In the genomic region with DNA sequence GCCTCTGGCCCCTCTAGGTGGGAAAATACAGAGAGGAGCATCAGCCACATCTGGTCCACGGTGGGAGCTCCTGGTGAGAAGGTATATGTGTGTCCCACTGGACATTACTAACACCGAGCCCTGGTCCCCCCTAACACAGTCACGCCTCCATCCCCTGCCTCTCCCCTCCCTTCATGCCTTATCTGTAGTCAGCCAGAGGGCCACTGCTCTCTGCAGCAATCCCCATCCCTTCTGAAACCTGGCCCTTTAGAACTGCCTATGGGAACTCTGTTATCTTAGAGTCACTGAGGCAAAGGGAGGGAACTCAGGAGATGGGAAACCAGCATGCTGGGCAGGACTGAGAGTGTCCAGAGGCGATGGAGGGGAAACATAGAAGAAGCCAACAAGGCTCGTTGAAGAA, we compare ENCODE assay signal across 22 mouse cellular contexts. TPM values are rescaled to one million over a fixed set of nuclear protein-coding genes. Genes with fewer than 3 reads are reported as not detected.
DNase-seq lines count a peak whose midpoint lies in the region; ATAC-seq and TF ChIP-seq lines count a peak whose summit lies in the region.
"Had no signal": no experiment of that assay in that cellular context is flagged by ENCODE, and none has a peak within 500 bp of the region (broad histone marks: within the 10 kb centered on the region; RNA-seq: fewer than 3 reads in every experiment).

No protein-coding gene starts in this region.

- H3K36me3 ChIP-seq in heart, embryonic 13.5 days, result no peaks in the 10 kb centered on the region
- H3K36me3 ChIP-seq in MEL (ENCODE audit: control insufficient read depth in 1 of 2, insufficient read depth in 2 of 2, low read length in 2 of 2), result peaks cover 0 to 18% of the 10 kb centered on the region in 2 experiments; a peak in 2 of 4 replicates
- H3K36me3 ChIP-seq in liver, embryonic 15.5 days (replicated peaks), result no peaks in the 10 kb centered on the region
- H3K36me3 ChIP-seq: embryonic facial prominence, embryonic 12.5 days; hindbrain, embryonic 12.5 days; limb, embryonic 10.5 days had no signal

- no peaks in the 10 kb centered on the region for H3K79me2 ChIP-seq in MEL (ENCODE audit: control insufficient read depth, insufficient read depth, low read length, poor library complexity)

- H3K4me2 ChIP-seq in heart, embryonic 13.5 days, result peak overlapping the region; percentile 48
- peak overlapping the region; percentile 64 for H3K4me2 ChIP-seq in liver, embryonic 15.5 days
- H3K4me2 ChIP-seq: embryonic facial prominence, embryonic 12.5 days; hindbrain, embryonic 12.5 days; lung, embryonic 14.5 days had no signal

- TF ChIP-seq EP300 in MEL (IDR thresholded peaks at IDR 0.05; ENCODE audit: low read depth in 1 of 2, low read length in 2 of 2), result no peak

- no peak for ATAC-seq in heart, embryonic 13.5 days (ENCODE audit: extremely low read depth, insufficient number of reproducible peaks, low FRiP score, low TSS enrichment)
- peak; percentile 74 for ATAC-seq in erythroblast, adult 5-6 weeks (replicated peaks; ENCODE audit: low FRiP score, poor library complexity, severe bottlenecking)
- peak; percentile 80 for ATAC-seq in liver, embryonic 15.5 days (ENCODE audit: insufficient read depth)
- ATAC-seq: inflammation-experienced regulatory T-cells, adult 6 months had no signal

- H3K27me3 ChIP-seq in heart, embryonic 13.5 days (replicated peaks), result peaks cover 39% of the 10 kb centered on the region
- H3K27me3 ChIP-seq in MEL (ENCODE audit: control insufficient read depth in 1 of 2, insufficient read depth in 2 of 2, low read length in 2 of 2), result no peaks in the 10 kb centered on the region
- H3K27me3 ChIP-seq in liver, embryonic 15.5 days, result peaks cover 31% of the 10 kb centered on the region

- 32% methylated on average over 5 of the region's 5 CpGs for WGBS in heart, embryonic 13.5 days
- 29% methylated on average over 5 of the region's 5 CpGs for WGBS in liver, embryonic 15.5 days (ENCODE audit: insufficient replicate concordance)

- no peak overlapping the region; the same call in 1 of the 2 replicates for H3K27ac ChIP-seq in heart, embryonic 13.5 days (replicated peaks)
- H3K27ac ChIP-seq in MEL (ENCODE audit: control insufficient read depth, low read depth, low read length), result no peak overlapping the region
- peak overlapping the region; percentile 90 for H3K27ac ChIP-seq in liver, embryonic 15.5 days (replicated peaks)
- H3K27ac ChIP-seq: embryonic facial prominence, embryonic 12.5 days; hindbrain, embryonic 12.5 days; limb, embryonic 10.5 days; macrophage had no signal

- H3K9ac ChIP-seq in heart, embryonic 13.5 days, result no peak overlapping the region
- H3K9ac ChIP-seq in MEL (ENCODE audit: control insufficient read depth, low read depth, low read length, poor library complexity, severe bottlenecking), result peak overlapping the region; percentile 37; the same call in 1 of the 2 replicates
- H3K9ac ChIP-seq in liver, embryonic 15.5 days, result peak overlapping the region; percentile 43; the same call in 1 of the 2 replicates
- H3K9ac ChIP-seq: embryonic facial prominence, embryonic 12.5 days; hindbrain, embryonic 12.5 days; lung, embryonic 14.5 days had no signal

- H3K9me3 ChIP-seq in heart, embryonic 13.5 days, result no peaks in the 10 kb centered on the region
- no peaks in the 10 kb centered on the region for H3K9me3 ChIP-seq in MEL (replicated peaks; ENCODE audit: insufficient read depth, low read length)
- no peaks in the 10 kb centered on the region for H3K9me3 ChIP-seq in liver, embryonic 15.5 days (replicated peaks)
- H3K9me3 ChIP-seq: embryonic facial prominence, embryonic 12.5 days; hindbrain, embryonic 12.5 days; limb, embryonic 10.5 days had no signal

- TF ChIP-seq POLR2A in MEL (IDR thresholded peaks at IDR 0.05; ENCODE audit: control insufficient read depth in 1 of 2, insufficient read depth in 1 of 2, low read depth in 1 of 2, low read length in 2 of 2, poor library complexity in 1 of 2), result no peak

- H3K4me1 ChIP-seq in heart, embryonic 13.5 days, result peaks cover 6% of the 10 kb centered on the region; the same call in 1 of the 2 replicates
- H3K4me1 ChIP-seq in MEL (ENCODE audit: control insufficient read depth in 1 of 2, insufficient read depth in 2 of 2, low read length in 2 of 2), result peaks cover 8 to 25% of the 10 kb centered on the region in 2 experiments
- H3K4me1 ChIP-seq in liver, embryonic 15.5 days (replicated peaks), result peaks cover 61% of the 10 kb centered on the region
- H3K4me1 ChIP-seq: embryonic facial prominence, embryonic 12.5 days; hindbrain, embryonic 12.5 days had no signal

- intact Hi-C loops in heart, postnatal 14 days (cut with DNase I), result no loop called here

- TF ChIP-seq CTCF in MEL (IDR thresholded peaks at IDR 0.05 in 2 of 3, conservative IDR thresholded peaks at IDR 0.05 in 1 of 3; ENCODE audit: control insufficient read depth in 1 of 3, insufficient read depth in 1 of 3, low read depth in 2 of 3, low read length in 3 of 3, poor library complexity in 1 of 3, severe bottlenecking in 1 of 3), result no peak

- DNase-seq in heart, postnatal 14 days, result no peak
- peak; percentile 34 for DNase-seq in MEL (ENCODE audit: low read depth, low spot score)
- DNase-seq in cerebellum, adult 11 months, result no peak
- no peak for DNase-seq in cerebellum, postnatal 4 days (ENCODE audit: low spot score in 2 of 2)
- DNase-seq: B cell, adult 2 months; cerebellum, adult 11-12 months; gastrocnemius, postnatal 25 days; lung, embryonic 14.5 days; midbrain, embryonic 14.5 days; retina, postnatal 1 day; right cerebral cortex, postnatal 4 days had no signal

- H3K4me3 ChIP-seq in heart, embryonic 13.5 days, result no peak overlapping the region
- H3K4me3 ChIP-seq in MEL (ENCODE audit: control insufficient read depth in 1 of 2, insufficient read depth in 1 of 2, low read depth in 2 of 2, low read length in 2 of 2), result no peak overlapping the region
- H3K4me3 ChIP-seq in liver, embryonic 15.5 days (replicated peaks), result peak overlapping the region; percentile 47
- H3K4me3 ChIP-seq: embryonic facial prominence, embryonic 12.5 days; hindbrain, embryonic 12.5 days; limb, embryonic 10.5 days had no signal

- TF ChIP-seq RAD21 in MEL (IDR thresholded peaks at IDR 0.05; ENCODE audit: low read depth, low read length), result no peak

TF ChIP-seq in MEL, 35 proteins besides CTCF, POLR2A, EP300 and RAD21:
- TF ChIP-seq GATA1 (IDR thresholded peaks at IDR 0.05; ENCODE audit: low read depth, low read length), result 0 out of 2 replicates have a peak, but pooled peaks have one; percentile 17
- no peak for TF ChIP-seq ZC3H11A (IDR thresholded peaks at IDR 0.05; ENCODE audit: low read depth, low read length)
- TF ChIP-seq TAL1 (IDR thresholded peaks at IDR 0.05; ENCODE audit: low read length), result peak; percentile 34; the same call in 1 of the 2 replicates

RNA-seq across cellular contexts. Expression of a gene that starts 5.3 kb away (rescaled TPM):
- polyA plus RNA-seq in heart, embryonic 13.5 days (2015; fragmentation: Nextera tagmentation; extraction: Ambion mirVana), result 0.17 TPM in 1 of 2 replicates, not detected in the other
- total RNA-seq in heart, postnatal 14 days (2021), result not detected
- total RNA-seq in MEL (2012; rRNA removed), result not detected in 2 replicates
- not detected for polyA plus RNA-seq in MEL (2012; ENCODE audit: insufficient read depth in 1 of 2, insufficient read length in 2 of 2, low read depth in 1 of 2, low replicate concordance in 2 of 2, missing spikeins in 1 of 2)
- not detected in 2 replicates for total RNA-seq in erythroblast, adult 5-6 weeks (2015; ENCODE audit: low replicate concordance)
- not detected in 2 replicates for total RNA-seq in erythroblast, adult 5-6 weeks (2017; ENCODE audit: low replicate concordance)
- not detected in 2 replicates for polyA plus RNA-seq in liver, embryonic 15.5 days (2015; fragmentation: Nextera tagmentation; extraction: Ambion mirVana)
- total RNA-seq: common myeloid progenitor, adult 5-6 weeks; gastrocnemius, postnatal 25 days; neutrophil, adult 5-6 weeks had no signal
- polyA plus RNA-seq: embryonic facial prominence, embryonic 12.5 days; inflammation-experienced regulatory T-cells, adult 6 months; kidney, embryonic 14.5 days; limb, embryonic 10.5 days; lung, embryonic 14.5 days had no signal

RNA-seq across cellular contexts. Expression of a gene that starts 51.4 kb away (rescaled TPM):
- polyA plus RNA-seq in heart, embryonic 13.5 days (2015; fragmentation: Nextera tagmentation; extraction: Ambion mirVana), result 0.15 and 0.28 TPM in 2 replicates
- under 1 TPM in 1 of 2 experiments, not detected in 1; 0.07 TPM for total RNA-seq in heart, postnatal 14 days (2021)
- total RNA-seq in MEL (2012; rRNA removed), result not detected in 2 replicates
- polyA plus RNA-seq in MEL (2012; ENCODE audit: insufficient read depth in 1 of 2, insufficient read length in 2 of 2, low read depth in 1 of 2, low replicate concordance in 2 of 2, missing spikeins in 1 of 2), result not detected
- total RNA-seq in erythroblast, adult 5-6 weeks (2015; ENCODE audit: low replicate concordance), result not detected in 2 replicates
- total RNA-seq in erythroblast, adult 5-6 weeks (2017; ENCODE audit: low replicate concordance), result not detected in 2 replicates
- not detected in 2 replicates for polyA plus RNA-seq in liver, embryonic 15.5 days (2015; fragmentation: Nextera tagmentation; extraction: Ambion mirVana)
- total RNA-seq: common myeloid progenitor, adult 5-6 weeks; neutrophil, adult 5-6 weeks had no signal
- polyA plus RNA-seq: inflammation-experienced regulatory T-cells, adult 6 months had no signal
